Mouse (Mus musculus) liver, embryonic 14.5 days (tissue): ENCODE results near the gene Ppm1l. TPM values are rescaled to one million over a fixed set of nuclear protein-coding genes. Genes with fewer than 3 reads are reported as not detected.

Experiments
- ATAC-seq: fragments of 200-750 bp; cut with Nextera tagmentation; 2 replicates; pipeline ENCODE4 v1.8.0; 2017; ENCODE audit warnings: moderate number of reproducible peaks, mild to moderate bottlenecking, moderate library complexity; ENCODE audit not compliant: insufficient read depth
- DNase-seq, 3 experiments: peaks; one replicate each; pipeline ENCODE4 v3.0.0-alpha.2; 2012 to 2013; ENCODE audit warnings: low read depth in 3 of 3, low spot score in 3 of 3
- H3K27ac ChIP-seq: fragments of 300-500 bp; sonication (generic); 2 replicates; pipeline ENCODE4 v1.5.1; 2014; ENCODE audit warnings: moderate library complexity, mild to moderate bottlenecking, control low read depth, inconsistent platforms
- H3K27me3 ChIP-seq: fragments of 300-500 bp; sonication (generic); 2 replicates; pipeline ENCODE4 v1.6.1; 2014; ENCODE audit warnings: mild to moderate bottlenecking, low read length, moderate library complexity; ENCODE audit not compliant: control insufficient read depth, insufficient read depth
- H3K36me3 ChIP-seq: fragments of 300-500 bp; sonication (generic); replicated peaks from 2 replicates; pipeline ENCODE4 v1.6.1; 2014; ENCODE audit warnings: low read depth; ENCODE audit not compliant: control insufficient read depth, insufficient read depth
- H3K4me1 ChIP-seq, 2 experiments: fragments of 200-500 bp in 1 of 2; fragments of 300-500 bp in 1 of 2; sonication (generic) in 1 of 2; replicated peaks; 2 replicates each; pipeline ENCODE4 v1.6.1; 2012 to 2014; ENCODE audit warnings: antibody characterized with exemption in 1 of 2, inconsistent platforms in 1 of 2, low read length in 1 of 2; ENCODE audit not compliant: control insufficient read depth in 2 of 2, insufficient read depth in 2 of 2
- H3K4me2 ChIP-seq: fragments of 300-500 bp; sonication (generic); 2 replicates; pipeline ENCODE4 v1.6.1; 2014; ENCODE audit warnings: low read depth, mild to moderate bottlenecking, control low read depth, moderate library complexity
- H3K4me3 ChIP-seq, 2 experiments: fragments of 200-500 bp in 1 of 2; fragments of 300-500 bp in 1 of 2; sonication (generic) in 1 of 2; 2 replicates each; pipeline ENCODE4 v1.5.1; 2012 to 2014; ENCODE audit warnings: low read depth in 2 of 2, low read length in 2 of 2, mild to moderate bottlenecking in 2 of 2, control low read depth in 1 of 2, inconsistent platforms in 1 of 2, moderate library complexity in 1 of 2; ENCODE audit not compliant: insufficient read depth in 1 of 2
- H3K9ac ChIP-seq: fragments of 300-500 bp; sonication (generic); replicated peaks from 2 replicates; pipeline ENCODE4 v1.6.1; 2014; ENCODE audit warnings: mild to moderate bottlenecking, control low read depth, moderate library complexity
- H3K9me3 ChIP-seq: fragments of 300-500 bp; sonication (generic); 2 replicates; pipeline ENCODE4 v1.6.1; 2016; ENCODE audit warnings: low read length, mixed read lengths; ENCODE audit not compliant: control insufficient read depth
- CTCF ChIP-seq: IDR thresholded peaks from 2 replicates; pipeline ENCODE4 v1.5.1; 2016; ENCODE audit warnings: antibody characterized with exemption, low read depth, control low read depth
- EP300 ChIP-seq: IDR thresholded peaks from 2 replicates; pipeline ENCODE4 v1.6.1; 2016; ENCODE audit warnings: antibody characterized with exemption, low read depth
- WGBS: fragments of 180-500 bp; shearing (Covaris S2); extraction: QIAGEN DNeasy Blood & Tissue Kit; methylation state at CpG from one replicate; pipeline ENCODE4 v1.1.7; 2014; ENCODE audit not compliant: insufficient replicate concordance; 5-methylcytosine and 5-hydroxymethylcytosine counted together
- polyA plus RNA-seq, 2 experiments: library from polyadenylated mRNA; depleted of rRNA in 1 of 2; stranded (reverse) in 1 of 2; unstranded in 1 of 2; fragments of >200 nt; fragmentation: Nextera tagmentation in 1 of 2; extraction: Ambion mirVana in 1 of 2; gene quantifications; 2 replicates each; pipeline versions ENCODE4 v1.2.1 to v1.2.3; 2012 to 2014

Gene Ppm1l
- polyA plus RNA-seq, 2 experiments: 2.4 to 3.7 TPM

DNA sequence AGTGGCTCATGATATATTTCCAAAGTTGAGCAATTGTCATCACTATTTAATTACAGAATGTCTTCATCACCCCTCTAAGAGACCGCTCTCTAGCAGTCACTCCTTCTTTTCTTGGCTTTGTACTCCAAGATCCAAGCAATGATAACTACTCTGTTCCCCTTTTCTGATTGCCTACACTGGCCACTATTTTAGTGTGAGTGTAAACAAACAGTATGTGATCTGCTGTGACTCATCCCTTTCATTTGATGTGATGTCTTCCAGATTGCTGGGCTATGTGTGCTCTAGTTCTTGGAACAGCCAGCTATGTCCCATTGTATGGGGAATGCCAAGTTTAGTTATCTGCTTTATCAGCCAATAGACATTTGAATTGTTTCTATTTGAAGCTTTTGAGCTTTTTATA lies 210.7 kb downstream of the Ppm1l start:
- no peak for ATAC-seq
- Histone ChIP-seq H3K36me3 (no peaks in the 10 kb centered on the region), H3K9me3 (no peaks in the 10 kb centered on the region), H3K27me3 (no peaks in the 10 kb centered on the region), H3K4me3 (no peak overlapping the region), H3K9ac (no peak overlapping the region), H3K4me2 (no peak overlapping the region), H3K27ac (no peak overlapping the region), H3K4me1 (no peaks in the 10 kb centered on the region)
- 81% methylated on average over 1 of the region's 1 CpGs for WGBS
- TF ChIP-seq EP300 (no peak), CTCF (no peak)
- DNase-seq: no peak

DNA sequence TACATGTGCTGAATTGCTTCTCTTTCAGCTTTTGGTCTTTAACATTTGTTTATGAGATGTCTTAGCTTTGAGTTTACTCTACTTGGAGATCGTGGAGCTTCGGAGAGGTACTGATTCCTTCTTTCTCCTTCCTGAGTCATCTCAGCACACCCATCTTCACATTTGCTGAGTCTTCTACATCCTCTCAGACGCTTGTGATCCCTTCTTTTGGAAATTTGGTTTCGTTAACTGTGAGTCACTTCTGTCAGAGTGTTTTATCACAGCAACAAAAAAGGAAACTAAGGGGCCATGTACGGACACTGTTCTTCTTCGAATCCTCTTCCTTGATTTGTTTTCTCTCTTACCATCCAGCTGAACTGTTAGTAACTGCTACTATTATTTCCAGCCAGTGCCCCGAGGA lies 212.9 kb downstream of the Ppm1l start:
- Histone ChIP-seq H3K4me2 (no peak overlapping the region), H3K36me3 (no peaks in the 10 kb centered on the region), H3K27ac (no peak overlapping the region), H3K9me3 (no peaks in the 10 kb centered on the region), H3K9ac (no peak overlapping the region), H3K27me3 (no peaks in the 10 kb centered on the region), H3K4me1 (no peaks in the 10 kb centered on the region), H3K4me3 (no peak overlapping the region)
- ATAC-seq (no peak), DNase-seq (no peak)
- WGBS: 63% methylated on average over 7 of the region's 7 CpGs
- TF ChIP-seq CTCF (no peak), EP300 (no peak)

DNA sequence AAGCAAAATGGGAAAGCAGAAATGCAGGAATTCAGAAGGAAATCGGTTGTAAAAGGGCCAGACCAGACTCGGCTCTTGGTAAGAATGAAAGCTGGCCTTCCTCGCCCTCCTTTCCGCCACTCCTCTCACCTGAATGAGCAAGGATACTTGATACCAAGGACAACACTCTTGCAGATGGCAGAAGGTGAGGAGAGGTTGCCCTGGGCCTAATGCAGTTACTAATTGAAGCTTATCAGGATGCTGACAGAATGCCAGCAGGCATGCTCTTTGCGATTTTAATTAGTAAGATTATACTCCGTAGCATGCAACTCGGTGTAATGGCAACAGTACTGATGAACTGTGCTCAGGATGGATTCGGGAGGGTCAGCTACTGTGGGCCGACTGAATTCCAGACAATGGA lies 214.8 kb downstream of the Ppm1l start:
- no peak for DNase-seq
- TF ChIP-seq EP300 (no peak), CTCF (no peak)
- Histone ChIP-seq H3K4me2 (no peak overlapping the region), H3K27me3 (no peaks in the 10 kb centered on the region), H3K9ac (no peak overlapping the region), H3K4me1 (no peaks in the 10 kb centered on the region), H3K9me3 (no peaks in the 10 kb centered on the region), H3K4me3 (no peak overlapping the region), H3K36me3 (no peaks in the 10 kb centered on the region), H3K27ac (no peak overlapping the region)
- ATAC-seq: no peak
- WGBS: 75% methylated on average over 9 of the region's 9 CpGs

DNA sequence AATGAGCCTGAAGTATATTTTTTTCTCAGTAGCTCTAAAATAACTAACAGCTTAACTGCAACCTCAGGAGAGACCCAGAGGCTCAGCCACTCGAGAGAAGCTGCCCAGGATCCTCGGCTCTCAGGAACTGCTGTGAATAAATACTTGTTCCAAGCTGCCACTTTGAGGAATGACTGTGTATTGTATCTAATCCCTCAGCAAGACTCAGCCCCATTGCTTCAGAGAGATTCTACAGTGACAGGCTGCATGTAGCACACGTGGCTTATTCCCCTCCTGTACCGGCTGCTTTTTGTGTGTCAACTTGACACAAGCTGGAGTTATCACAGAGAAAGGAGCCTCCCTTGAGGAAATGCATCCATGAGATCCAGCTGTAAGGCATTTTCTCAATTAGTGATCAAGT lies 216.0 kb downstream of the Ppm1l start:
- Histone ChIP-seq H3K36me3 (no peaks in the 10 kb centered on the region), H3K27ac (no peak overlapping the region), H3K4me3 (no peak overlapping the region), H3K4me1 (no peaks in the 10 kb centered on the region), H3K27me3 (no peaks in the 10 kb centered on the region), H3K9ac (no peak overlapping the region), H3K9me3 (no peaks in the 10 kb centered on the region), H3K4me2 (no peak overlapping the region)
- TF ChIP-seq EP300 (no peak), CTCF (no peak)
- WGBS: 75% methylated on average over 4 of the region's 4 CpGs
- DNase-seq (no peak), ATAC-seq (no peak)

DNA sequence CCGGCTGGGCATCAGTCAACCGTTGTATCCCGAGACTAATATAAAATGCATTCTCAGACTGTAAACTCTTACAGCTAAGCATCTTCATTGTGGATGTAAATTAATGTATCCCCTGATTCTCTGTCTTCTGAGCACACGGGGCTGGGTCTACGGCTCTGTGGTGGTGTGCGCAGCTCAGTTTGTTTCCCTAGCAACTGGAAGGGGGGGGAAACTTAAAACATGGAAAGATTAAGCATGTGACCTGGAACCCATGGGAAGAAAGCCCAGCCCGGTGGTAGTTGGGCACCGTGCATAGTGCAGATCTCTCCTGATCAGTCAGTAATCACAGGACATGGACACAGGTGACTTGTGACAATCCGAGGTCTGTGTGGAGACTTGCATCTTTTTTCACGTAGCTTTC lies 218.8 kb downstream of the Ppm1l start:
- DNase-seq (no peak), ATAC-seq (no peak)
- Histone ChIP-seq H3K9me3 (no peaks in the 10 kb centered on the region), H3K9ac (no peak overlapping the region), H3K27me3 (no peaks in the 10 kb centered on the region), H3K27ac (no peak overlapping the region), H3K36me3 (no peaks in the 10 kb centered on the region), H3K4me2 (no peak overlapping the region), H3K4me3 (no peak overlapping the region), H3K4me1 (no peaks in the 10 kb centered on the region)
- WGBS: 84% methylated on average over 10 of the region's 10 CpGs
- TF ChIP-seq CTCF: no peak
- TF ChIP-seq EP300: no peak
